11 mouse cellular contexts compared by ENCODE assay signal in the genomic region with DNA sequence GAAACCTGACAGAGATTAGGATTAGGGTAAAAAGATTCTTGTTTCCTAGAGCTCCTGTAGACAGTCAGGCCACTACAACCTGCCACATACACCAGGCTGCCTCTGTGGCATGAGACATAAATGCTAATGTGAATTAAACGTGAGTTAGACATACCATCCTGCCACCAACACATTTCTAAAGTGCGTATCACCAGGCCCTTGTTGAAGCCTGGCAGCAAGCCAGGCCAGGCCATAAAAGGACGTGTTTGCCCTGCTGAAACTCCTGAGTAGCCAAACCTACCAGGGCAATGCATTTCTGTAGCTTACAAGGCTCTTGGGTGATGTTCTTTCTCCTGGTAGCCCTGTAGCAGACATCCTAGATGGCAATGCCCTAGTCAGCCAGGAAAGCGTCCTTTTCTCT.
A peak's percentile ranks its signal among the peaks of the same experiment; 100 is the strongest.
DNase-seq lines count a peak whose midpoint lies in the region; ATAC-seq and TF ChIP-seq lines count a peak whose summit lies in the region.
"Had no signal": no experiment of that assay in that cellular context is flagged by ENCODE, and none has a peak within 500 bp of the region (broad histone marks: within the 10 kb centered on the region; RNA-seq: fewer than 3 reads in every experiment).

No protein-coding gene starts in this region.

- no peak for TF ChIP-seq CTCF in heart, adult 2 months (IDR thresholded peaks at IDR 0.05)
- TF ChIP-seq CTCF in stomach, postnatal 0 days (IDR thresholded peaks at IDR 0.05; ENCODE audit: low read depth) = no peak

- no peak overlapping the region for H3K9ac ChIP-seq in heart, adult 2 months (ENCODE audit: low read depth, low read length)
- H3K9ac ChIP-seq in stomach, postnatal 0 days (ENCODE audit: low read length) = no peak overlapping the region
- H3K9ac ChIP-seq: hindbrain, embryonic 14.5 days; liver, embryonic 14.5 days had no signal

- H3K27ac ChIP-seq in heart, adult 2 months = no peak overlapping the region
- H3K27ac ChIP-seq in stomach, postnatal 0 days (replicated peaks) = no peak overlapping the region
- H3K27ac ChIP-seq: hindbrain, embryonic 14.5 days; liver, embryonic 14.5 days had no signal

- no peaks in the 10 kb centered on the region for H3K9me3 ChIP-seq in stomach, postnatal 0 days (ENCODE audit: control insufficient read depth, low read length)

- no peaks in the 10 kb centered on the region for H3K36me3 ChIP-seq in heart, adult 2 months (ENCODE audit: control insufficient read depth, insufficient read depth, low read length)
- no peaks in the 10 kb centered on the region for H3K36me3 ChIP-seq in stomach, postnatal 0 days (ENCODE audit: control insufficient read depth, insufficient read depth, low read length)

- no peak for TF ChIP-seq EP300 in heart, adult 2 months (IDR thresholded peaks at IDR 0.05; ENCODE audit: insufficient read depth, low read depth, low read length)
- no peak for TF ChIP-seq EP300 in stomach, postnatal 0 days (optimal IDR thresholded peaks at IDR 0.05)

- H3K4me3 ChIP-seq in heart, adult 2 months = no peak overlapping the region
- H3K4me3 ChIP-seq in stomach, postnatal 0 days (ENCODE audit: low read depth, low read length) = no peak overlapping the region

- no peak for ATAC-seq in stomach, postnatal 0 days (ENCODE audit: low FRiP score, low TSS enrichment)

- WGBS in heart, adult 2 months = 26% methylated on average over 4 of the region's 4 CpGs
- 34% methylated on average over 4 of the region's 4 CpGs for WGBS in stomach, postnatal 0 days

- no peaks in the 10 kb centered on the region for H3K4me1 ChIP-seq in heart, adult 2 months (ENCODE audit: control insufficient read depth, insufficient read depth, low read length)
- H3K4me1 ChIP-seq in stomach, postnatal 0 days (replicated peaks; ENCODE audit: control insufficient read depth, insufficient read depth) = no peaks in the 10 kb centered on the region

- DNase-seq in cerebellum, postnatal 14 days = peak; percentile 2 to 4
- no peak for DNase-seq in cerebellum, adult 8-10 months
- DNase-seq in heart, postnatal 4 days = peak; percentile 37
- no peak for DNase-seq in heart, adult 2 months
- peak; percentile 7 for DNase-seq in lung, postnatal 36 days
- no peak for DNase-seq in lung, postnatal 25 days (ENCODE audit: low spot score)
- DNase-seq in stomach, postnatal 0 days (ENCODE audit: low spot score) = peak; percentile 23
- DNase-seq: cerebellum, adult 2 months; kidney, adult 18-20 months had no signal

- intact Hi-C loops in heart, adult 2 months (cut with DNase I) = no loop called here

- H3K27me3 ChIP-seq in heart, adult 2 months (ENCODE audit: control insufficient read depth, insufficient read depth, low read length) = no peaks in the 10 kb centered on the region
- H3K27me3 ChIP-seq in stomach, postnatal 0 days (ENCODE audit: control insufficient read depth, insufficient read depth, low read length) = no peaks in the 10 kb centered on the region

- no peak overlapping the region for H3K4me2 ChIP-seq in stomach, postnatal 0 days (replicated peaks; ENCODE audit: low read depth)
- H3K4me2 ChIP-seq: hindbrain, embryonic 14.5 days had no signal

- no peaks in the 10 kb centered on the region for H3K79me2 ChIP-seq in heart, adult 2 months (replicated peaks; ENCODE audit: control insufficient read depth, insufficient read depth, low read length)

- no peak for TF ChIP-seq POLR2A in heart, adult 2 months (IDR thresholded peaks at IDR 0.05; ENCODE audit: insufficient read depth, low read depth, low read length)

Comparison
In these comparisons a context has a peak if more than half of its experiments do, and no peak if none do; other contexts are left out.
1. DNase-seq: peak in cerebellum, postnatal 14 days (2 of 2), heart, postnatal 4 days (single experiment), lung, postnatal 36 days (single experiment) and stomach, postnatal 0 days (single experiment); none in cerebellum, adult 8-10 months (single experiment), heart, adult 2 months (0 of 2) and lung, postnatal 25 days (single experiment).